Mouse (Mus musculus): ENCODE measurements around the gene Ece1.

The Ece1 gene

GRCm38 (mm10) chr4:137855741-137856341 lies 6.2 kb upstream of the Ece1 start:
- no peak for DNase-seq (ENCODE audit: low spot score)

GRCm38 (mm10) chr4:137857116-137857515 lies 4.9 kb upstream of the Ece1 start:
- DNase-seq (ENCODE audit: low spot score), result peak; percentile 56

GRCm38 (mm10) chr4:137858371-137858770 lies 3.7 kb upstream of the Ece1 start:
- DNase-seq (ENCODE audit: low spot score), result no peak

- peak; percentile 14 for DNase-seq (ENCODE audit: low spot score)
These were observed 501 bp upstream of the Ece1 start for GRCm38 (mm10) chr4:137861461-137862011.

GRCm38 (mm10) chr4:137862516-137863240 lies 641 bp downstream of the Ece1 start:
- DNase-seq (ENCODE audit: low spot score), result no peak

- DNase-seq (ENCODE audit: low spot score), result no peak
These were observed 2.0 kb downstream of the Ece1 start for GRCm38 (mm10) chr4:137864031-137864430.

- DNase-seq (ENCODE audit: low spot score), result no peak
These were observed 2.7 kb downstream of the Ece1 start for GRCm38 (mm10) chr4:137864769-137865168.

GRCm38 (mm10) chr4:137865221-137865641 lies 3.2 kb downstream of the Ece1 start:
- DNase-seq (ENCODE audit: low spot score), result no peak

GRCm38 (mm10) chr4:137866206-137866863 lies 4.3 kb downstream of the Ece1 start:
- peak; percentile 48 for DNase-seq (ENCODE audit: low spot score)

GRCm38 (mm10) chr4:137867225-137867624 lies 5.2 kb downstream of the Ece1 start:
- DNase-seq (ENCODE audit: low spot score), result no peak

- no peak for DNase-seq (ENCODE audit: low spot score)
These were observed 5.7 kb downstream of the Ece1 start for GRCm38 (mm10) chr4:137867675-137868257.

- DNase-seq (ENCODE audit: low spot score), result no peak
These were observed 7.7 kb downstream of the Ece1 start for GRCm38 (mm10) chr4:137869667-137870274.

GRCm38 (mm10) chr4:137870979-137871378 lies 8.9 kb downstream of the Ece1 start:
- no peak for DNase-seq (ENCODE audit: low spot score)

- DNase-seq (ENCODE audit: low spot score), result no peak
These were observed 9.4 kb downstream of the Ece1 start for GRCm38 (mm10) chr4:137871431-137871830.

- DNase-seq (ENCODE audit: low spot score), result no peak
These were observed 12.3 kb downstream of the Ece1 start for GRCm38 (mm10) chr4:137874337-137874736.

GRCm38 (mm10) chr4:137874826-137875225 lies 12.8 kb downstream of the Ece1 start:
- DNase-seq (ENCODE audit: low spot score), result no peak

GRCm38 (mm10) chr4:137875466-137876092 lies 13.5 kb downstream of the Ece1 start:
- DNase-seq (ENCODE audit: low spot score), result no peak

GRCm38 (mm10) chr4:137876834-137877233 lies 14.8 kb downstream of the Ece1 start:
- no peak for DNase-seq (ENCODE audit: low spot score)

GRCm38 (mm10) chr4:137877432-137877881 lies 15.4 kb downstream of the Ece1 start:
- no peak for DNase-seq (ENCODE audit: low spot score)

GRCm38 (mm10) chr4:137879383-137880156 lies 17.5 kb downstream of the Ece1 start:
- no peak for DNase-seq (ENCODE audit: low spot score)

- no peak for DNase-seq (ENCODE audit: low spot score)
These were observed 19.4 kb downstream of the Ece1 start for GRCm38 (mm10) chr4:137881445-137881844.
